Mouse (Mus musculus): ENCODE measurements around the gene Rtn4rl2. TPM values are rescaled to one million over a fixed set of nuclear protein-coding genes. Genes with fewer than 3 reads are reported as not detected.

The Rtn4rl2 gene
- polyA plus RNA-seq, 1 experiment from 2014 or later, result 1.1 TPM

DNA sequence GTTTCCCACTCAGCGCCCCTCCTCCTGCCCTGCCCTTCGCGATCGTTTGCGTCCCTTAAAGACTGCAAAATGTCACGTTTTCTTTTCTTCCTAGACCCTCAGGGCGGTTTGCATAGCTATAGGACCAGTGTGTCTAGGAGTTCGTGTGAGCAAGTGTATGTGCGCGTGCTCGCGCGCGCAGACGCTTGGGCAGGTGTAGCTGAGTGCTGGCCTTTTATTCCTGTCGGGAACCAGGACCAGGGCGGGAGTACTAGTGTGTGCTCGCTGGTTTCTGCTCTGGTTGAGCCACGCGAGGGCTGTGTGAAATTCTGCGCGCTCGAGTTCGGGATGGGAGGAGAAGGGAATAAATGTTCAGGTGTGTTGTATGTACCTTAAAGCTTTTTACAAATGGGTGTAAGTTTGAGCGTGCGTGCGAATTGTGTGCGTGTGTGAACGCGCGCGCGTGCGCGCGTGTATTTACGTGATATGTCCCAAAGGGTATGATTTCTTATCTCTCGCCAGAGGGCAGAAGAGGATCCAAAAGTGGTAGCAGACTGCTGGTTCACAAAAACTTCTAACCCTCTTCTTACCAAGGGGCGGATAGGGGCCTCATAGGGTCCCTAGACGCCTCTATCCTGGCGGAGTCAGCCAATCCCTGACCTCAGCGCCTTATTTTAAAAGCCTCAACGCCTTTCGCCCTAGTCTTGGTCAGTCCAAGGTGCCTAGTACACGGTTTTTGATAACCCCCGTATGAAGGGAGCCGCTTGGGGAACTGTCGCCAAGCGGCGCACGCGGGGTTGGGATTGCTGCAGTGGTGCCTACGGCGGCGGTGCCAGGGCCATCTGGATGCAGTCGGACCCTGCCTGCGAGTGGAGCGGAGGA, 1.1 kb upstream of the Rtn4rl2 start:
- peaks cover 43% of the 10 kb centered on the region for H3K27me3 ChIP-seq (ENCODE audit: insufficient read depth, low read length)
- peak; percentile 25; the same call in 1 of the 2 replicates for TF ChIP-seq CTCF (IDR thresholded peaks at IDR 0.05; ENCODE audit: low read depth)

DNA sequence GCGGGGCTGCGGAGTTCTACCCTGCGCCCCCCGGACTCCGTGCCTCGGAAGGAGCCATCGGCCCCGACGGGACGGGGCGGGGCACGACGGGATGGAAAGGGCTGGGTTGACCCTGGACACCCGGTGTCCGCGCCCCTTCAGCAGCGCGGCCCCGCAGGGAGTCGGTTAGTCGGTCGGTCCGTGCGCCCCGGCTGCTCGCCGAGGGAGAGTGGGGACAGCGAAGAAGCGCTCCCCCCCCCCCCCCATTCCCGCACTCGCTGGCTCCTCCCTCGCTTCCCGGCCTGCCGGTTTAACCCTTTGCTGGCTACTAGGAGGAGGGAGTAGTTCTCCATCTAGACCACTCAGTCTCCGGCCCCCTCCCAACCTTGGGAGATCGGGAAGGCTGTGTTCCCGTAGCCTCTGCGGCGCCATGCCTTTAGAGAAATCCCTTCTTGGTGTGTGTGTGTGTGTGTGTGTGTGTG, 341 bp upstream of the Rtn4rl2 start:
- H3K27me3 ChIP-seq (ENCODE audit: insufficient read depth, low read length), result peaks cover 43% of the 10 kb centered on the region
- under 1% methylated on average over 37 of the region's 39 CpGs for WGBS
- ATAC-seq (replicated peaks; ENCODE audit: low FRiP score, low read depth) (peak; percentile 18), DNase-seq (ENCODE audit: low spot score) (peak; percentile 65)
- no peak for TF ChIP-seq CTCF (IDR thresholded peaks at IDR 0.05; ENCODE audit: low read depth)
- peak overlapping the region; percentile 93 for H3K4me2 ChIP-seq (ENCODE audit: low read length)
- no peaks in the 10 kb centered on the region for H3K36me3 ChIP-seq (ENCODE audit: insufficient read depth, low read length)
- H3K9me3 ChIP-seq (replicated peaks; ENCODE audit: low read length), result no peaks in the 10 kb centered on the region
- H3K4me3 ChIP-seq (replicated peaks; ENCODE audit: low read depth, low read length), result peak overlapping the region; percentile 59
- H3K27ac ChIP-seq, result no peak overlapping the region
- peak overlapping the region; percentile 46; the same call in 1 of the 2 replicates for H3K9ac ChIP-seq (ENCODE audit: low read depth, low read length)
- H3K4me1 ChIP-seq (replicated peaks; ENCODE audit: insufficient read depth, low read length), result peaks cover 16% of the 10 kb centered on the region; the same call in 1 of the 2 replicates

More for the DNA sequence above, 1.1 kb upstream of the Rtn4rl2 start:
- H3K4me2 ChIP-seq (ENCODE audit: low read length), result peak overlapping the region; percentile 93
- peaks cover 15% of the 10 kb centered on the region; the same call in 1 of the 2 replicates for H3K4me1 ChIP-seq (replicated peaks; ENCODE audit: insufficient read depth, low read length)
- peak overlapping the region; percentile 59 for H3K4me3 ChIP-seq (replicated peaks; ENCODE audit: low read depth, low read length)
- 0 out of 2 replicates have a peak overlapping the region, but pooled peaks have one; percentile 18 for H3K9ac ChIP-seq (ENCODE audit: low read depth, low read length)
- no peak for ATAC-seq (replicated peaks; ENCODE audit: low FRiP score, low read depth)
- peak; percentile 68 for DNase-seq (ENCODE audit: low spot score)
- WGBS, result under 1% methylated on average over 58 of the region's 58 CpGs
- no peak overlapping the region for H3K27ac ChIP-seq
- no peaks in the 10 kb centered on the region for H3K36me3 ChIP-seq (ENCODE audit: insufficient read depth, low read length)
- H3K9me3 ChIP-seq (replicated peaks; ENCODE audit: low read length), result no peaks in the 10 kb centered on the region

DNA sequence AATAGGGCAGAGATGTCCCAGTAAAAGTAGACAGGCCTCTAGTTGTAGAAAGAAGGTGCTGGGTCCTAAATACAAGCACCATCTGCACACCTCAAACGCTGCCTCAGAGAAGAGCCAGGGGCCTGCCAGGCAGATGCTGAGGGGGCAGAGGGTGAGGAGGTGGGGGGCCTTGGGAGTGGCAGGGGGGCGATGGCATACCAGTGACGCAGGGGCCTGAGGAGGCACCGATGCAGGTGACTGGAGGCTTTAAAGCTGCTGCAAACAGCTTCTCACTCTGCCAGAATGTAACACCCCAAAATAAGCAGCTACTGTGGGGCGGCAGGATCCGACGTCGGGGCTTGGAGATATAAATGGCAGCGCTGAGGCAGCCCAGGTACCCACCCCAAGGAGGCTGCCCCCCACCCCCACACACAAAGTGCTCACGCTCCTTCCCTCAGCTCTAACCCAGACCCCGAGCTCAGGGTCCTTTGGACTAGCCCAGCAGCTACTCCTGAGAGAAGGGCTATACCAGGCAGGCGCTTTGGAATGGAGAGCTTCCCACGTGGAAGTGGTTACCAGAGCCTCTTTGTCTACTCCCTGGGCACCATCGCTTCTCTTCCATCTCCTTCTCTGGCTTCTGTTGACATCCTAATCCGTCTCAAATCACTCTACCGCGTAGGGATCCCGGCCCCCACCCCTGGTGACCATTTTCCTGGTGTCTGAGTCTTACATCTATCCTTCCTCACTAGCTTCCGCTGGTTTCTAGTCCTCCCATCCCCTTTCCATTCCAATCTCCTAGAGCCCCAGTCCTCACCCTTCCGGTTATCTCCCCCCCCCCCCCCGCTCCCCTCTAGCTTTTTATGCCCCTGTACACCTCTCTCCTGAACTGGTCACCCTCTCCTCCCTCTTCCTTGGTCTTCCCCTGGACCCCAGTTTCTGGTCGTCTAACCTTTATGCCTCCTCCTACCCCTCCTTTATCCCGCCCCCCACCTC, 1.1 kb downstream of the Rtn4rl2 start:
- Histone ChIP-seq H3K9ac (ENCODE audit: low read depth, low read length) (no peak overlapping the region), H3K27me3 (ENCODE audit: insufficient read depth, low read length) (peaks cover 43% of the 10 kb centered on the region), H3K4me2 (ENCODE audit: low read length) (peak overlapping the region; percentile 93; the same call in 1 of the 2 replicates), H3K36me3 (ENCODE audit: insufficient read depth, low read length) (no peaks in the 10 kb centered on the region), H3K4me1 (replicated peaks; ENCODE audit: insufficient read depth, low read length) (peaks cover 16% of the 10 kb centered on the region; the same call in 1 of the 2 replicates), H3K4me3 (replicated peaks; ENCODE audit: low read depth, low read length) (peak overlapping the region; percentile 59), H3K9me3 (replicated peaks; ENCODE audit: low read length) (no peaks in the 10 kb centered on the region), H3K27ac (no peak overlapping the region)
- WGBS, result 25% methylated on average over 22 of the region's 23 CpGs
- ATAC-seq (replicated peaks; ENCODE audit: low FRiP score, low read depth), result no peak
- no peak for TF ChIP-seq CTCF (IDR thresholded peaks at IDR 0.05; ENCODE audit: low read depth)
- peak; percentile 17 for DNase-seq (ENCODE audit: low spot score)

DNA sequence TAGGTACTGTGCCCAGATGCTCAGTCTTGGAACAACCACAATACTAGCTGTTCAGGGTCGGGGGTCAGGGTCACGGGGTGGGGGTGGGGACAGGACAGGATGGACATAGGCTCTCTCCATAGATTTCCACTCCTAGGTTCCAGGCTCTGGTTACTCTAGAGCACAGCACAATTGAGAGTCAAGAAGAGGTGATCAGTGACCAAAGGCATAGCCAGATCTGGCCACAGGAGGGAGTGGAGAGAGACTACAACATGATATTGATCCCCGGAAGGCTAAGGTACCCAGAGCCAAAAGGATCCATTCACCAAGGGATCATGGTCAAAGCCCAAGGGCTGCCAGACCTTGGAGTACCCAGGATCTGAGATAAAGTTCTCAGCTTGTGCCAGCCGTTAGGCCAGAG, 1.9 kb downstream of the Rtn4rl2 start:
- Histone ChIP-seq H3K4me1 (replicated peaks; ENCODE audit: insufficient read depth, low read length) (peaks cover 16% of the 10 kb centered on the region; the same call in 1 of the 2 replicates), H3K27me3 (ENCODE audit: insufficient read depth, low read length) (peaks cover 42% of the 10 kb centered on the region), H3K4me3 (replicated peaks; ENCODE audit: low read depth, low read length) (no peak overlapping the region), H3K27ac (no peak overlapping the region), H3K9ac (ENCODE audit: low read depth, low read length) (no peak overlapping the region), H3K36me3 (ENCODE audit: insufficient read depth, low read length) (no peaks in the 10 kb centered on the region), H3K9me3 (replicated peaks; ENCODE audit: low read length) (no peaks in the 10 kb centered on the region), H3K4me2 (ENCODE audit: low read length) (no peak overlapping the region)
- TF ChIP-seq CTCF (IDR thresholded peaks at IDR 0.05; ENCODE audit: low read depth), result peak; percentile 14; the same call in 1 of the 2 replicates
- DNase-seq (ENCODE audit: low spot score), result no peak
- WGBS, result 48% methylated on average over 4 of the region's 4 CpGs
- ATAC-seq (replicated peaks; ENCODE audit: low FRiP score, low read depth), result no peak

GRCm38 (mm10) chr2:84883942-84884341, 2.6 kb downstream of the Rtn4rl2 start:
- WGBS, result 85% methylated on average over 4 of the region's 4 CpGs
- no peak overlapping the region for H3K9ac ChIP-seq (ENCODE audit: low read depth, low read length)
- no peaks in the 10 kb centered on the region for H3K36me3 ChIP-seq (ENCODE audit: insufficient read depth, low read length)
- no peak for TF ChIP-seq CTCF (IDR thresholded peaks at IDR 0.05; ENCODE audit: low read depth)
- 0 out of 2 replicates have a peak overlapping the region, but pooled peaks have one; percentile 8 for H3K4me3 ChIP-seq (replicated peaks; ENCODE audit: low read depth, low read length)
- peaks cover 16% of the 10 kb centered on the region; the same call in 1 of the 2 replicates for H3K4me1 ChIP-seq (replicated peaks; ENCODE audit: insufficient read depth, low read length)
- H3K27me3 ChIP-seq (ENCODE audit: insufficient read depth, low read length), result peaks cover 35% of the 10 kb centered on the region
- no peak overlapping the region for H3K27ac ChIP-seq
- DNase-seq (ENCODE audit: low spot score), result no peak
- no peaks in the 10 kb centered on the region for H3K9me3 ChIP-seq (replicated peaks; ENCODE audit: low read length)
- no peak for ATAC-seq (replicated peaks; ENCODE audit: low FRiP score, low read depth)
- no peak overlapping the region; the same call in 1 of the 2 replicates for H3K4me2 ChIP-seq (ENCODE audit: low read length)

Measured in kidney, postnatal 0 days (tissue).